Mouse (Mus musculus) lung, postnatal 0 days (tissue): ENCODE measurements around the gene Ctnnbl1.

Source experiments
- CTCF ChIP-seq: IDR thresholded peaks from 2 replicates; pipeline ENCODE4 v1.5.1; 2016; ENCODE audit warnings: antibody characterized with exemption, mild to moderate bottlenecking
- EP300 ChIP-seq: IDR thresholded peaks from 2 replicates; pipeline ENCODE4 v1.6.1; 2016; ENCODE audit warnings: antibody characterized with exemption, mild to moderate bottlenecking, control low read depth

DNA sequence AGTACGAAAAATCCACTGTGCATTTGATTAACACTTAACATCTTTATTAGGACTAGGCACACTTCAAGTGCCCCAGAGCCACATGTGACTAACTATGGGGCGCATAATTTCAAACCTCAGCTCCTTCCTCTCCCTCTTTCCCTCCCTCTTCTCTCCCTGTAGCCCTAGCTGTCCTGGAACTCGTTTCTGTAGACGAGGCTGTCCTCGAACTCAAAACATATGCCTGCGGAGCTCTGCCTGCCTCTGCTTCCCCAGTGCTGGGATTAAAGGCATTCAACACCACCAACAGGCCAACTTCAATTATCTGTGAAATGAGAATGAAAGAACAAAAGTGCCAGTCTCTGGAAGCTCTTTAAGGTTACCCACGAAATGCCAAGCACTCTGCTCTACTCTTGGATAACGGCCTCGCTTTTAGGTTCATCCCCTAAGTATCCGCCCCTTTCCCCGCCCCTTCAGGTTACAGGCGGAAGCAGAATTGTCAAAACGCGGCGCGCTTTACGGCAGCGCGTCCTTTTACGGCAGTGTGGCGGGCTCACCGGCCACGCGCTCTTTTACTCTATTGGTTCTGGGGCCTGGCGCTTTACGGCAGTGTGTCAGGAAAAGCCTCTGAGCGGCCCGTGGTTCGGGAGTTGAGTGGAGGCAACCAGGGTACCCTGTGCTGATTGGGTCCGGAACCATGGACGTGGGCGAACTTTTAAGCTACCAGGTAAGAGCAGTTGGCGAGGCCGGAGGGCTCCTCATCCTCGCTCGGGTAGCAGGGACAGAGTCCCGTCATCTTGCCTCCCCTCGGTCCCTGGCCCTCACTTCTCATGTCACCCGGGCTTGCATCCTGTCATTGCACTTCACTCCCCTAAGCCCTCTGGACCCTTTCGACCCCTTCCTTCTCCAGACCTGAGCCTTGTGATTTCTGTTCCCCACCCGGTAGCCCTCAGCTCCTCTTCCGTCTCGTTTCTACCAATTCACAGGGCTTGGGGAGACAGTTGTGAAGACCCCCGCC, at the start of gene Ctnnbl1:
- TF ChIP-seq EP300 (no peak), CTCF (peak; percentile 19)
